8 mouse cellular contexts compared by ENCODE assay signal in genomic region chr10:22274445-22275057, GRCm38 (mm10).
A peak's percentile ranks its signal among the peaks of the same experiment; 100 is the strongest.
DNase-seq lines count a peak whose midpoint lies in the region; ATAC-seq lines count a peak whose summit lies in the region.
"Had no signal": no experiment of that assay in that cellular context is flagged by ENCODE, and none has a peak within 500 bp of the region (broad histone marks: within the 10 kb centered on the region; RNA-seq: fewer than 3 reads in every experiment).

No protein-coding gene starts in this region.

- peak overlapping the region; percentile 58 for H3K4me3 ChIP-seq in lung, embryonic 16.5 days (ENCODE audit: low read length)
- H3K4me3 ChIP-seq in forebrain, embryonic 16.5 days (replicated peaks; ENCODE audit: low read length), result peak overlapping the region; percentile 47; the same call in 1 of the 2 replicates
- no peak overlapping the region for H3K4me3 ChIP-seq in liver, embryonic 15.5 days (replicated peaks)
- H3K4me3 ChIP-seq: erythroblast, embryonic 14.5 days had no signal

- H3K4me2 ChIP-seq in lung, embryonic 16.5 days (ENCODE audit: low read depth, low read length), result peak overlapping the region; percentile 94
- H3K4me2 ChIP-seq in forebrain, embryonic 16.5 days (ENCODE audit: low read length), result peak overlapping the region; percentile 84
- peak overlapping the region; percentile 58 for H3K4me2 ChIP-seq in liver, embryonic 15.5 days

- peak; percentile 23; the same call in 1 of the 2 replicates for ATAC-seq in lung, embryonic 16.5 days (ENCODE audit: low read depth)
- no peak for ATAC-seq in forebrain, embryonic 16.5 days
- no peak for ATAC-seq in liver, embryonic 15.5 days (ENCODE audit: insufficient read depth)

- no peak overlapping the region for H3K27ac ChIP-seq in lung, embryonic 16.5 days (ENCODE audit: low read length)
- no peak overlapping the region for H3K27ac ChIP-seq in forebrain, embryonic 16.5 days (ENCODE audit: low read length)
- H3K27ac ChIP-seq in liver, embryonic 15.5 days (replicated peaks), result no peak overlapping the region

- peaks cover 3% of the 10 kb centered on the region for H3K27me3 ChIP-seq in lung, embryonic 16.5 days (ENCODE audit: control insufficient read depth, insufficient read depth, low read depth, low read length)
- peaks cover 7% of the 10 kb centered on the region for H3K27me3 ChIP-seq in forebrain, embryonic 16.5 days (replicated peaks; ENCODE audit: control insufficient read depth, insufficient read depth, low read length)
- peaks cover 17% of the 10 kb centered on the region for H3K27me3 ChIP-seq in liver, embryonic 15.5 days

- no peaks in the 10 kb centered on the region for H3K9me3 ChIP-seq in lung, embryonic 16.5 days (ENCODE audit: control insufficient read depth, low read length)
- H3K9me3 ChIP-seq in forebrain, embryonic 16.5 days (ENCODE audit: control insufficient read depth, low read length), result no peaks in the 10 kb centered on the region
- H3K9me3 ChIP-seq in liver, embryonic 15.5 days (replicated peaks), result no peaks in the 10 kb centered on the region

- no peaks in the 10 kb centered on the region for H3K36me3 ChIP-seq in lung, embryonic 16.5 days (ENCODE audit: control insufficient read depth, insufficient read depth, low read length)
- no peaks in the 10 kb centered on the region for H3K36me3 ChIP-seq in forebrain, embryonic 16.5 days (ENCODE audit: control insufficient read depth, insufficient read depth)
- no peaks in the 10 kb centered on the region for H3K36me3 ChIP-seq in liver, embryonic 15.5 days (replicated peaks)

- DNase-seq in lung, adult 18-20 months, result no peak
- DNase-seq in left cerebral cortex, adult 8-10 months (ENCODE audit: low spot score in 2 of 2), result no peak
- no peak for DNase-seq in adipocyte (ENCODE audit: low spot score)
- DNase-seq in adrenal gland, postnatal 10 days, result no peak

- no peak overlapping the region for H3K9ac ChIP-seq in lung, embryonic 16.5 days (ENCODE audit: low read length)
- H3K9ac ChIP-seq in forebrain, embryonic 16.5 days (replicated peaks; ENCODE audit: low read depth, low read length), result no peak overlapping the region
- H3K9ac ChIP-seq in liver, embryonic 15.5 days, result no peak overlapping the region

- WGBS in lung, embryonic 16.5 days, result 9% methylated on average over 19 of the region's 19 CpGs
- 6% methylated on average over 19 of the region's 19 CpGs for WGBS in forebrain, embryonic 16.5 days
- WGBS in liver, embryonic 15.5 days (ENCODE audit: insufficient replicate concordance), result 8% methylated on average over 19 of the region's 19 CpGs

- peaks cover 3% of the 10 kb centered on the region; the same call in 1 of the 2 replicates for H3K4me1 ChIP-seq in lung, embryonic 16.5 days (replicated peaks; ENCODE audit: control insufficient read depth, insufficient read depth, low read length)
- H3K4me1 ChIP-seq in forebrain, embryonic 16.5 days (replicated peaks; ENCODE audit: control insufficient read depth, insufficient read depth, low read length), result peaks cover 15% of the 10 kb centered on the region
- H3K4me1 ChIP-seq in liver, embryonic 15.5 days (replicated peaks), result no peaks in the 10 kb centered on the region
